Mouse (Mus musculus) CH12.LX (cell line): ENCODE results near the gene Capn2.
A peak's percentile ranks its signal among the peaks of the same experiment; 100 is the strongest.

Source experiments
- CTCF ChIP-seq, 2 experiments: IDR thresholded peaks in 1 of 2; conservative IDR thresholded peaks in 1 of 2; 2 replicates each; pipeline ENCODE4 v1.5.1; 2011 to 2012; ENCODE audit warnings: low read depth in 2 of 2, low read length in 2 of 2, improper control_type of control experiment in 1 of 2, inconsistent platforms in 1 of 2, mild to moderate bottlenecking in 1 of 2, moderate library complexity in 1 of 2
- ETS1 ChIP-seq: conservative IDR thresholded peaks from 2 replicates; pipeline ENCODE4 v1.6.1; 2012; ENCODE audit warnings: low read depth, mild to moderate bottlenecking, inconsistent platforms, low read length, improper control_type of control experiment, moderate library complexity
- HCFC1 ChIP-seq: IDR thresholded peaks from 2 replicates; pipeline ENCODE4 v1.6.1; 2012; ENCODE audit warnings: low read depth, mild to moderate bottlenecking, inconsistent platforms, low read length, improper control_type of control experiment
- KAT2A ChIP-seq: IDR thresholded peaks from 2 replicates; pipeline ENCODE4 v1.6.1; 2012; ENCODE audit warnings: low read length, improper control_type of control experiment, inconsistent platforms; ENCODE audit not compliant: insufficient replicate concordance
- MAX ChIP-seq: IDR thresholded peaks from 2 replicates; pipeline ENCODE4 v1.6.1; 2011; ENCODE audit warnings: low read length, improper control_type of control experiment
- POLR2A ChIP-seq: IDR thresholded peaks from 2 replicates; pipeline ENCODE4 v1.6.1; 2011; ENCODE audit warnings: low read depth, mild to moderate bottlenecking, improper control_type of control experiment, low read length
- POLR2AphosphoS2 ChIP-seq: IDR thresholded peaks from 2 replicates; pipeline ENCODE4 v1.6.1; 2011; ENCODE audit warnings: low read depth, low read length, improper control_type of control experiment
- TCF12 ChIP-seq: IDR thresholded peaks from 2 replicates; pipeline ENCODE4 v1.6.1; 2014; ENCODE audit warnings: low read depth, mild to moderate bottlenecking, inconsistent platforms, low read length, improper control_type of control experiment
- ZC3H11A ChIP-seq: IDR thresholded peaks from 2 replicates; pipeline ENCODE4 v1.6.1; 2012; ENCODE audit warnings: low read depth, mild to moderate bottlenecking, inconsistent platforms, low read length, improper control_type of control experiment

- TF ChIP-seq HCFC1 (no peak), POLR2A (no peak), KAT2A (no peak), ETS1 (no peak), ZC3H11A (no peak), CTCF (conservative IDR thresholded peaks at IDR 0.05 in 1 of 2, IDR thresholded peaks at IDR 0.05 in 1 of 2; ENCODE audit: low read depth in 2 of 2, low read length in 2 of 2) (peak; percentile 23 to 72; a peak in 2 of 4 replicates), TCF12 (no peak), POLR2AphosphoS2 (no peak), MAX (no peak)
These were observed 43.1 kb upstream of the Capn2 start for GRCm38 (mm10) chr1:182560390-182561098.
